Mouse (Mus musculus): ENCODE measurements at regions not wholly inside any gene's neighbourhood (a gene's known extent, or its start where the extent isn't known, plus 50 kb on each side); places are given as distances from the start of the nearest gene placed in this dataset.

DNA sequence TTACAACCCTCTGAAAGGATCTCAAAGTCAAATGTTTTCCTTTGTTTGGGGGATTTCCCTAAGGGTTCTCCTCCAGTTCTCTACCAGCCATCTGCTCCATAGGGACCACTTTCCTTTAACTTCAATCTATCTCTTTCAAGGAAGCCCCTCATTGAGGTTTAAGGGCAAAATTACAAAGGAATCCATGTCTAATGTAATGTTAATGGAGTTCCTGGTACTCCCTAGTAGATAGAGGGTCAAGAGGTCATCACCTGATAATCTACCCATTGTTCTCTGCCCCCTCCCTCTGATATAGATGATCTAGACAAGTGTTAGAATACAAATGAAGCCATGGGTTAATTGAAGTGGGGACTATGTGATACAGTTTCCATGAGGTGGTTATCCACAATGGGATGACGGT lies 158.6 kb upstream of the Tent5a start:
- TF ChIP-seq GATA1 (IDR thresholded peaks at IDR 0.05; ENCODE audit: borderline replicate concordance, low read length) (no peak), FLI1 (IDR thresholded peaks at IDR 0.05; ENCODE audit: low read length) (no peak)

All from megakaryocyte, embryonic 14.5 days (primary cell).